Mouse (Mus musculus): ENCODE results near the gene Fzd7. TPM values are rescaled to one million over a fixed set of nuclear protein-coding genes. Genes with fewer than 3 reads are reported as not detected.

Gene Fzd7
- total RNA-seq, 2 experiments from 2014 or later = 14.0 to 18.0 TPM

Other genes starting within 250 kb of the Fzd7 start
- gene Als2, start 245.2 kb upstream of the Fzd7 start, total RNA-seq (2014; fragmentation: Nextera tagmentation) = 6.7 and 8.9 TPM in 2 replicates
- 5.2 and 9.2 TPM in 2 replicates for gene Als2, start 245.2 kb upstream of the Fzd7 start, total RNA-seq (2017)
- gene Cdk15, start 225.5 kb upstream of the Fzd7 start, total RNA-seq (2014; fragmentation: Nextera tagmentation) = not detected in 2 replicates
- not detected in 2 replicates for gene Cdk15, start 225.5 kb upstream of the Fzd7 start, total RNA-seq (2017)
- gene Gm973, start 33.8 kb downstream of the Fzd7 start, total RNA-seq (2014; fragmentation: Nextera tagmentation) = 3.1 and 14.2 TPM in 2 replicates
- gene Gm973, start 33.8 kb downstream of the Fzd7 start, total RNA-seq (2017) = 1.4 TPM in 1 of 2 replicates, not detected in the other
- gene Sumo1, start 188.4 kb downstream of the Fzd7 start, total RNA-seq (2014; fragmentation: Nextera tagmentation) = 201 and 227 TPM in 2 replicates
- gene Sumo1, start 188.4 kb downstream of the Fzd7 start, total RNA-seq (2017) = 163 and 238 TPM in 2 replicates
- 255 and 369 TPM in 2 replicates for gene Nop58, start 202.5 kb downstream of the Fzd7 start, total RNA-seq (2014; fragmentation: Nextera tagmentation)
- 2,583 and 2,929 TPM in 2 replicates for gene Nop58, start 202.5 kb downstream of the Fzd7 start, total RNA-seq (2017)

All from megakaryocyte-erythroid progenitor cell, adult 5-6 weeks (primary cell).